Mouse (Mus musculus) kidney, postnatal 25 days (tissue): ENCODE data around the gene Ipmk.
"Not testable (repeated sequence)": the region's sequence is repeated elsewhere in the genome, so short reads cannot be mapped to it uniquely, and the experiment has no call there.

Experiments used
- DNase-seq, 2 experiments: peaks; one replicate each; pipeline ENCODE4 v3.0.0; 2021; ENCODE audit warnings: mixed read lengths in 2 of 2

Gene Ipmk

DNA sequence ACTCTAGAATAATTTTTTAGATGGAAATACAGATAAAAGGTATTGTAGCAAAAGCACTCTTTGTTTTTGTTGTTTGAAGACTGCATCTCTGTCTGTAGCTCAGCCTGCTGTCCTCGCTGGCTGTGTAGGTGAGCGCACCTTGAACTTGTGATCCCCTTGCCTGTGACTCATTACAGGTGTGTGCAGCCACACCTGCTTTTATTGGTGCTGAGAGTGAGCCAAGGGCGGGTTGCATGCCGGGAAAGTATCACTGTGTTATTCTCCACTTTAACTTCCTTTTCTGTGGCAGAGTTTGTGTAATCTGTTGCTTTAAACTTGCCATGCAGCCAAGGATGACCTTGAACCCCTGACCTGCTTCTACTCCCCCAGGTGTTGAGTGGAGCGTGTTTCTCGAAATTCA is 28.5 kb downstream of the Ipmk start:
- no peak for DNase-seq

DNA sequence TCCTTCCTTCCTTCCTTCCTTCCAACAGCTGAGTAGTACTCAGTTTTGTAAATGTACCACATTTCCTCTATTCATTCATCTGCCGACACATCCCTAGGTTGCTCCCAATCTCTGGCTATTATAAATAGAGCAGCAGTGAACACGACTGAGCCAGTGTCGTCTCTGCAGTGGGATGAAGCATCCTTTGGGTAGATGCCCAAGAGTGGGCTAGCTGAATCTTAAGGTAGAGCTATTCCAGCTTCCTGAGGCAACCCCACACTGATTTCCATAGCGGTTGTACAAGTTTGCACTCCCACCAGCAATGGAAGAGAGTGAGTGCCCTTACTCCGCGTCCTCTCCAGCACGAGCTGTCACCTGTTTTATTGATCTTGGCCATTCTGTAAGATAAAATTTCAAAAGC is 32.8 kb downstream of the Ipmk start:
- DNase-seq: no peak

DNA sequence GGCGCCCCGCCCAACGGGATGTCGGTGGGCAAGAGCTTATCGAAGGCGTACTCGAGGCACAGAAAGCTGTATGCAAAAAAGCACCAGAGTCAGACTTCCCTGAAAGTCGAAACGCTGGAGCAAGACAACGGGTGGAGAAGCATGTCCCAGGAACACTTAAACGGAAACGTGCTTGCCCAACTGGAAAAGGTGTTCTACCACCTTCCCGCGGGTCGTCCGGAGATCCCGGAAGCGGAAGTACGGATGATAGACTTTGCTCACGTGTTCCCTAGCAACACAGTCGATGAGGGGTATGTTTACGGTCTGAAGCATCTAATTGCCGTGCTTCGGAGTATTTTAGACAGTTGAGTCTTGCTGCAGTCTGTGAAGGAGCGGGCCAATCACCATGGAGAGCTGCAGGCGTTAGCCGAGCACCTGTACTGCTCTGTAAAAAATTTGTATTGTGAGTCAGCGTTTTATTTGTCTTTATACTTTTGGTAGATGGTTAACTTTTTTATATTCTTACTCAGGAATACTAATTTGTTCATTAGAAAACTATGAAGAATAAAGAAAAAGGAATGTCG is 34.0 kb downstream of the Ipmk start:
- DNase-seq: no peak

DNA sequence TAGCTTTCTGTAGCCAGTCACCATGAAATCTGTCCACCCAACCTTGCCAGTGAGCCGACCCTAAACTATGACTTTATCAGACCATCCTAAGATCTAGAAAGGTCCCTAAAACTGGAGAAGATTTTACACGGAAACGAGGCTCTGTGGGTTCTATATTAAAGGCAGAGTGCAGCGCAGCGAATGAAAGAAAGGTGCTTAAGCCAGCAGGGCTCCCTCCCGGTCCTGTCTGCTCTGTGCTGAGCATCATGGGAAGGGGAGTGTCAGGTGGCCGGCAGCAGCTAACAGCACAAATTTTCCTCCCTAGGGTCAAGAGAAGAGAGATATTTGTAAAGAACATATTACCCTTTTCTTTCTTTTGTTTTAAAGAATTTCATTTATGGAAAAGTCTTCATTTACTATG is 34.5 kb downstream of the Ipmk start:
- peak in 1 of 2 experiments; percentile 52 for DNase-seq

DNA sequence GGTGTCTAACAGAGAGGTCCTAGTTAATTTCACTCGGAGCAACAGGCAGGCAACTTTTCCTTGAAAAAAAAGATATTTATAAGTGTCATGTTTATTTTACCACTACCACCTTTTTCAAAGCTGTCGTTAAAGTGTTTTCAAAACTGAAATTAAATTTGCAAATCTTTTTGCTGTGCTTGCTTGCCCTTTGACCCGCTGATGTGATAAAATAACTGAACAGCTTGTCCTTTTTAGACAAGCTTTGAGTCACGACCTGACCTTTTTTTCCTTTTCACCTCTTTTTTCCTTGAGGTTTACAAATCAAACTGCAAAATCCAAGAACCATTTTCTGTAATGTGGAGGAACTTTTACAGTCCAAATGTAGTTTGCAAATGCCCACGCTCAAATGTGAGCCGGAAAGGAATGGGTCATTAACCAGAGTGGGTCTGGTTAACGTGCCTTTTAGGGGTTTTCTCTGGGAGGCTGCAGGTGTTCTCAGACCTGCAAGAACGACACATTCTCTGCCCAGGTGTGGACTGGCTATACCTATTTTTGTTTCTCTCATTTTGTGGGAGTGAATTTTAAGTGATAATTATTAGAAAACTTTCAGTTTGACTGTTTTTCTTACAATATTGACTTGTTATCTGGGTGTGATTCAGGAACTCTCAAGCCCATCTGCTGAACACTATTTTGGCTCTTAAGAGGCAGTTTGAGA is 35.4 kb downstream of the Ipmk start:
- peak in 1 of 2 experiments; percentile 47 for DNase-seq

DNA sequence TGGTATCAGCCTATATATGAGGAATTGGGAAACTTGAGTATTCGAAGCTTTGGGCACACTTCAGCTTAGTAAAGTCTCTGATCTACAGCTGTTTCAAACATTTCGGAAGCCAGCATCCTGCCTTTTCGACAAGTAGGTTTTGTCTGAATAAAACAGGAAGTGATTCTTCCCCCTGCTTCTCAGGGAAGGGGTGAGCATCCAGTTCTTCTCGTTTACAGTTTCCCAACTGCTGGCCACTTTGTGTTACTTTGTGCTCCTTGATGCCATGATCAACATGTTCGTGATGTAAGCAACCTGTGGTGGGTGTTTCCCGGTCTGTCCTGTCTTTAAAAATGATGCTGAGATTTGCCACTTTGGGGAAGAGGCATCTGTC is 36.0 kb downstream of the Ipmk start:
- not testable (repeated sequence) for DNase-seq

DNA sequence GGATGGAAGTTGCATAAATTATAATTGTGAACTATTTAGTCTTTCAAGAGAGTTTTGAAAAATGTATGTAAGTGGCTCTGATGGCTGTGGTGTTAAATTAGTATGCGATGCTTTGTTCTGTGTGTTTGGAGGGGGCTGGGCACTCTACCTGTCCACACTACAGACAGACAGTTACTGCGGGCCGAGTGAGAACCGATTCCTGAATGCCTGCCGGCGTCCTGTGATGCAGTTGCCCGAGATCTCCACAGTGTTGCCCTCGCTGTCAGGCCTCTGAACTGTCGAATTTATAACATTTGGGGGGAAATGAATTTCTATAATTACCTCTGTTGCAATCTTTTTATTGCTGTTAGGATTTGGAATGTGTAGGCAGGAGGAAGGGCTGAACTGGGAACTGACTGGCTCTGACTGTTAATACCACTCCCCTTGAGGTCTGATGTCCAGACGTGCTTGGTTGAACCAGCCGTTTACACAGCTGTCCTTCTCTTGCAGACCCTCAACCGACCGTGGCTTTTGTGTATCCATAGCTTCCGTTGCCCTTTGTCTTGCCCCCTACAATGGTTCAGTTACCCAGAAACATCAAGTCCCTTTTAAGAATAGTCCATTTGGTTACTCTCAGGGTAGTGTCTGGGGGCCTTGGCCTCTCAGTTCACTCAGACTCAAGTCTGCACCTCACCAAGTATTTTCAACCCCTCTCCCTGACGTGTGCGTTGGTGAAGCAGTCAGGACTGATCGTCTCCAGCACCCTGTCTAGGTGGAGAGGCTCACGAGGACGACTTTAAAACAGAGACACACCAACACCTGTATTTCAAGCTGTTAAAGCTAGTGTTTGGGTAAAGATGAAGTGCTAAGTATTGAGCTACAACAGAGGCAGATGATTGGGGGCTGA is 36.8 kb downstream of the Ipmk start:
- DNase-seq: no peak

DNA sequence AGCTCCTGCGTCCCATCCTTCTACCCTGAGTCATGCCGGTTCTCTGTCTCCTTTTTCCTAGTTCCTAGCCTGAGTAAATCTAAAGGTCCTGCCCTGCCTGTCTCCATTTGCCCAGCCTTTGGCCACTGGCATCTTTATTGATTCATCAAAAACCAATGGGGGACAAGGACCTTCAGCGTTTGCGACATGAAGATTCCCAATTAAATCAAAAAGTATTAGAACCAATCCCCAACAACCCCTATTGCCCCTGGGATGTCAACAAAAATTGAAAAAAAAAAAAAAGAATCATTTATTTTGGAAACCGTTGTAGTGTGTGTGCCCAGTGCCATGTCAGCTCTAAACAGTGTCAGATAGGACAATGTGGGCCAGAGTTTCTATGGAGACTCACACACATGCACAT is 41.7 kb downstream of the Ipmk start:
- no peak for DNase-seq

DNA sequence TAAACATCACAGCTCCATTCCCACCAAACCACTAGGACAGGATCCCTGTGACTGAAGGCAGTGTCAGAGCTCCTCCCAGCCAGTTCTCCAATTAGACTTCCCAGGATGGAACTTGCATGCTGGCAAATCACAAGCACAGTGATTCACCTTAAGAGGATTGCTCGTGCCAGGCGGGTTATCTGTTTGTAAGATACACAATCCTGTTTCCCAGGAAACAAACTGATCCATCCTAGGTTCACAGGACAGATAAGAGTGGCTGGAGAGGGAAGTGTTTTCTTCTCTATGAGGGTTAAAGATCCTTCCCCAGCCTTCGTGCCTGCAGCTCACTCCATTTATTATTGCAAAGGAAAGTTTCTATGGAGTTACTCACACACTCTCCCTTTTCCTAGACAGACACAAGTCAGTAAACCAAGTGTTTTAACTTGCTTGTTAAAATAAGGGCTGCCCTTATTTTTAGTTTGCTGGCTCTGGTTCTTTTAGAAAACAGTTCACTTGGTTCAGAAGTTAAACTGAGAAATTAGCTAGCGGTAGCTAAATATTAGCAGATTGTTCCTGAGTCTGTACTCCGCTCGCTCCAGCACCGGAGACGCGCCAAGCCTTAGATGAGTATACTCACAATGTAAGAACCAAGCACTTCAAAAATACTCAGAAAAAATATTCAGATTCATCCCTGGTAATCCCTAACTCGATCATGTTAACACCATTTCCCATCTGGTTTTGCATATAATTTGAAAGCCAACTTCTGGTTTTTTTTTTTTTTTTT is 51.0 kb downstream of the Ipmk start:
- peak; percentile 41 to 60 for DNase-seq

DNA sequence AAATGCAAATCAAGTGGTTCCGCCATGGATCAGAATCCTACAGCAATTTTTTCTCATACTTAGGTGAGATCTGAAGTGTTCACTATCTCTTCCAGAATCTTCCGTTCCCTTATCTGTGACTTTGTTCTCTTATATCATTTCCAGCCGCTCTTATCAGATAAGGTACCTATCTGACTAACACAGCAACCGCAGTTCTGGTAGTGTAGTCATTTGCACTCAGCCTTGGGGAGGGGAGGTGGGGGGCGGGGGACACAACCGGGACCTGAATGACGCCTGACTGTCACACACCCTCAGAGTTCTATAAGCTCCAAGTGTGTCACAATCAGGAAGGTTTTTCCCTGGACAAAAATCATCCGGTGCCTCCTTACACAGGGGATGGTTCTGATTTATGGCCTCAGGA is 51.8 kb downstream of the Ipmk start:
- no peak for DNase-seq

DNA sequence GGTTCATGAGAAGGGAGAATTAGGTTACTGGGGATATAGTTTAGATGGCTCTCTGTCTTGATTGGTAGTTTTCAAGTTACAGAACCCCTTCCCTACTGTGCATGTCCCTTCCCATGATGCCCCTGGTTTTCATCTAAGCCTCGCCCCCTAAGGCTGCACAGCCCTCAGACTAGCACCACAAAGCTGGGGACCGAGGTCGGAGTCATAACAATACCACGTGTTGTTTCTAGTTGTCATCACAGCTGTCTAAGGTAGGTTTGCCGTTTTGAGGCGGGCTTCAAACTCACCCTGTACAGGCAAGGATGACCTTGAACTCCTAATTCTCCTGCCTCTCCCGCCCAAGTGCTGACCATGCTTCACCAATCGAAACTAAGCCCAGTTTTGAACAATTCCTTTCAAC is 52.4 kb downstream of the Ipmk start:
- DNase-seq: no peak

DNA sequence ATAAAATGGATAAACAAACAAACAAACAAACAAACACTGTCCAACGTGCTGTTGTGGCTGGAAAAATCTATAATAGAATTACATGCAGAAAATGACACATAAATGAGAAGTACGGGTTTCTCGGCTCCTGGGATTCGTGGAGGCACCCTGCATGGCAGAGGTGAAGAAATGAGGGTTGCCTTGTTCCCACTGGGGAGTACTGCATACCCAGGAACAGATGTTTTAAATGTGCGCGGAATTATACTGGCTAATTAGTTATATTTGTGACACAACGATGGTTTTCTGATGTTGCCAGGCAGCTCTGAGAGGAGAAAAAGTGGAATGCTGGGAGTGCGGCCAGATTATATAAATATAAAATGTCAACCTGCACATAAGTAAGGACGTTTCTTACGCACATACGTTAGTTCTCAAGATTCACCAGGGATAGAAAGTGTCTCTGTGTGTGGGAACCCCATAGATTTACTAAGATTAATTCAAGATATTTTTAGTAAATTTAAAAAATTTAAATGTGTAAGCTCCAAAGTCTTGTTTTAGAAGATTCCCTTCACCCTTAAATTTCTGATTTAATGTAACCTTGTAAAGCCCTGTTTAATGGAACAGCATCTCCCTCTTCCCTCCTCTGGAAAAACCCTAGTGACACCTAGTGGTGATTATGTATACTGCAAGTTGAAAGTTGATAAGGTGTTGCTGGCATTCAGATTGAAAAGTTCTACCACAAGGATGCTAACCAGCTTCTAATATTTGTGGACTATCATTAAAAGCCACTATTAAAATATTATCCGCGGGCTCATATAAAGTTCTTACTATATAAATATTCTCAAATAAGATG is 53.5 kb downstream of the Ipmk start:
- DNase-seq: peak in 1 of 2 experiments; percentile 43

DNA sequence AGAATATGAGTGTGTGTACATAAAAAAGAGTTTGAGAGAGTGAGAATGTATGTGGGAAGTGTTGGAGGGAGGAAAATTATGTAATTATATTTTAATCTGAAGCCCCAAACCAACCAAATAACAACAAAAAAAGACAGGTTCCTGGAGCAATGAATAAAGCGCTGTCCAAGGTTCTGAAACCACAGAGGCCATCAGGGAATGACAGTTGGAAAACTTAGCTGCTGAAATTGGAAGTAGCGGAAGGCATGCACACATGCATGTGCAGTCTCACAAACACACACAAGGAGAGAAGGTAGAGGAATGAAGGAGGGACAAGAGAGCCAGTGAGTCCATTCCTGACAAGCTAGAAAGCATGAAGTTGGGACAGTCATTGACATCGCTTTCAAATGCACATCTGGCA is 56.1 kb downstream of the Ipmk start:
- DNase-seq: peak in 1 of 2 experiments; percentile 23

DNA sequence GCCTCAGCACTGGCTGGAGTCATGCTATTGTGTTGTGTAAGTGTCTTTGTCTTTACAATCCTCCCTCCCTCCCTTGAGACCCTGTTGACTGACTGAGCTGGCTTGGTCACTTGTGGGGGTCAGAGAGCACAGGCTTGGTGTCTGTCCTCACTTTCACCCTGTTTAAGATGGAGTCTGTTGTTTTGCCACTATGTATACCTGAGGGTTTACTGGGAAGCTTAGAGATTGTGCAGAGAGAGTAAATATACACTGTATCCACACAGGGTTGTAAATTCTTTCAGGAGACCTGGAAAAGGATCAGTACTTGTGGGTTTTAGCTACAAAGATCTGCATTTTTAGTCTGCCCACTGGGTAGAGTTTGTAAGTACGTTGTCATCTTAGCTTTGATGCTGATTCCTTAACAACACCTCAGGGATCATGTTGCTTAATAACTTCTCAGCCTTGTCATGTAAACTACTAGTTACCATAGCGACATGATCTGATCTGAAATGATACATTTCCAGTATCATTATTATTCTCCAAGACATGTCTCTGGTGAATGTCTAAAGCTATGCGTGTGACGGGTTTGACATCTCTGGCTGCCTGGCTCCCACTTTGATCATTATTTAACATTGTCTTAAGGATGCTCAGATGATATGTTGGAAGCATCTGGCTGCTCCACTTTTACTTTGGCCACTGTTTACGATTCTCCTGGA is 58.1 kb downstream of the Ipmk start:
- no peak for DNase-seq

DNA sequence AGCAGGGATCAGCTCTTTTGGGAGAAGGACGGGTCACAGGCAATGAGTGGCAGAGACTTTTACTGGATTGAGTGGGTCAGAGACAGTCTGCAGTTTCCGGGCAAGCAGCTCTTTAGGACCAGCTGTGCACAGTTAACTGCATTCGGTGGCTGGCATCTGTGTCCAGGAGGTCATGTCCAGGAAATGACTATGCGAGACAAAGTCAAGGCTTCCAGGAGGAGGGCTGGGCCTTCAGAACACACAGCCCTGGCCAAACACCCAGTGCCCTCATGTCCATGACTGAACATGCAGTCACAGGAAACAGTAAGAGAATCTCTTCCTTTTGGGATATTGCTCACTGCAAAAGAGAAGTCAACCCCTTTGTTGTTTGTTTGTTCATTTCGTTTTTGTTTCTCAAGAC is 62.4 kb downstream of the Ipmk start:
- peak in 1 of 2 experiments; percentile 45 for DNase-seq

DNA sequence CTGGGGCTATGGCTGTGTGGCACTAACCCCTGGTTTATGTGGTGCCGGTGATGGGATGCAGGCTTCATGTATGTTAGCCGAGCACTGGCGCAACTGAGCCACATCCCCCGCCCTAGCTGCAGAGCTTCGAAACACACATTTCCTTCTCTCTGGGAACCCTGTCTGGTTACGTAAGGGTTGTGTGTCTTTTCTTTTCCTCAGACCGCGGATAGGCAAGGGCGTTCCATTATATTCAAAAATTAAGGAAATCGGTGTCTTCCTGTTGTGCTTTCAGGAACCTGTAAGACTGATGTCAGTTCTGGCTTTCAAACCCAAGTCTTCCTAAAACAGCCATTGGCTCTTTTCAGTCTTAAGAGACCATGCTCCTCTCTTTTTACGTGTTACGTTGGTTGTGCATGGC is 65.8 kb downstream of the Ipmk start:
- peak in 1 of 2 experiments; percentile 37 for DNase-seq

DNA sequence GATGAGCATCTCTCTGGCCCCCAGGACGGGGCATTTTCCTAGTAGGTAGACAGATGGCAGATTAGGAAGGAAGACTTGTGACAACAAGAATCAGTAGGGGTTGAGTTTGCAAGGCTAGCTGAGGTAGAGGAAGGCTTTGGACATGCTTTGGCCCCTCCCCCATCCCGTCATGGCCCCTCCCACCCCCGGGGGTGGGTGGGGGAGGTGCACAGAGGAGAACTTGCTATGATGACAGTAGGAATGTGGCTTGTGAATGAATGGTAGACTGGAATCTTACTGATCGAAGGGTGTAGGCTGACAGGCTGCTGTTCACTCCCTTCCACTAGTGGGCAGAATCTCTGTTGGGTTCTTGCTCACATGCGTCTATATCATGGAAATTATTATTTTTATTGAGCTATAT is 74.0 kb downstream of the Ipmk start:
- DNase-seq: no peak

DNA sequence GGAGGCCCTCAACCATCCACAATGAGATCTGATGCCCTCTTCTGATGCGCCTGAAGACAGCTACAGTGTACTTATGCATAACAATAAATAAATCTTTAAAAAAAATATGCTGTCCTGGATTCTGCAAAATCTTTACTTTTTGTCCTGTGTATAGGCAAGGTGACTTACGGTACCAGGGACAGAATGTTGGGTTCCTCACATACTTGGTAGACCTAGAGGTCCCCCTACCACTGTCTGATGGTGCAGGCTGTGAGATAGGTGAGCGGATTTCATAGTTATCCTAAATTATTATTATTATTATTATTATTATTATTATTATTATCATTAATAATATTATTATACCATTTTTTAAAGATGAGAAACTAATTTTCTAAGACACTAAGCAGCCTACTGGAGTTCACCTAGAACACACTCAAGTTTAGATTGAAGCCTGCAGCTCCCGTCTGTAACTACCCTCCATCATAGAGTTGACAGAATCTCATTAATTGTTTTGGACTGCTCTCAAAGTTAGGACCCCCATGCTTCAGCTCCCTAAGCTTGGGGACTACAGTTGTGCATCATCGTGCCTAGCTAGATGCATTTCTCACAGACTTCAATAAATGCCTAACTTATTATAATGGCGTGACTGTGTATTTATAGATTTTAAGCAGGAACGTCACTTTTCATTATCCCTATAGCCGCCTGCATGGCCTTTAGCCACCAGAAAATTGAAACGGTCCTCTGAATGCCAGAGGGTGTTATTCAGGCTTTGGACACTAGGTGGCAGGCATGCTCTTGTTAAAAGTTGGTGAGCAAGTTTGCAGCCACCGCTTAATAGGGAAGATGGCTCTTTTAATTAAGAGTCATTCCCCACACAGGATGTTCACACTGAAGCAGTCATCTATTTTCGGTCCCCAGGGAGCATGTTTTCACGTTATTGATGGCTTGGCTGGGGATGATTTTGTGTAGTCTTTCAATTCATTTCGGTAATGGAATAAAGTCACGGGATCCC is 74.8 kb downstream of the Ipmk start:
- peak; percentile 59 to 78 for DNase-seq

DNA sequence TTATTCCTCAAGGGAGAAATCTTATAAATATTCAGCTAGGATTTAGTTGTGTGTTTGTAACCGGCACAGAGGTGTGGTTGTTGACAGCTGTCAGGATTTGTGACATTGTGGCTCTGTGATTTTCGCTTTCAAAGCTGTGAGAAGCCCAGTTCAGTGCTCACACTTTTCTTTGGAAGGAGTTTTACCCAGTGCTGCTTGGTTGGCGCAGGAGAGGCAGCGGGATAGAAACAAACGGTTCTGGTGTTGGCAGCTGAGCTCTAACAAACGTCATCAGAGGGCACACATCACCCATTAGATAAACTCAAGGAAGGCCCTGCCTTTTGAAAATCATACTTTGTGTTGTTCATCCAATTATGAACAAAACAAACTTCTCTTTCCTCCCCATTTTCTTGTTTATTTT is 79.2 kb downstream of the Ipmk start:
- DNase-seq: no peak

DNA sequence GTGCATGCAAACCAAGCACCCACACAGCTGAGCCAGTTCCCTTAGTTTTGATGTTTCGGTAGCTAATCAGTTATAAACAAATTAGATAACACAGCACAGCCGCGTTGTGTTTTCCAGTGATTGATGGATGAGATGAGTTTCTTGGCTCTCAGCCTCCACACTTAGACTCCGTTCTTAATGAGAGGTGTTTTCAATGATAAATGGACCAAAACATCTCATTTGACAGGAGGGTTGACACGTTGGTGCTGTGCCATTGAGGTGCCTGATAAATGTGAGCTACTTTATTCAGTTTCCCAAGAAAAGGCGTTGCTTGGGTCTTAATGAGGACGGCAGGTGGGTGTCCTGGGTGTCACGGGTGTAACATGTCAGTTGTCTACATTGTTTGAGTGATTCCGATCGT is 79.8 kb downstream of the Ipmk start:
- DNase-seq: no peak
